Mouse (Mus musculus) A20 (cell line): ENCODE measurements around the gene D6Wsu163e.

Experiments
- DNase-seq: peaks from one replicate; pipeline ENCODE4 v3.0.0-alpha.2; 2011; ENCODE audit warnings: low read depth, low spot score

D6Wsu163e gene

GRCm38 (mm10) chr6:126939487-126940171 is at the start of gene D6Wsu163e, which contains the start of gene Rad51ap1:
Gene D6Wsu163e, plus strand, starts transcription at chr6:126939962.
Gene Rad51ap1, minus strand, starts transcription at chr6:126939587.
- DNase-seq: peak; percentile 98

- no peak for DNase-seq
Measured at GRCm38 (mm10) chr6:126907378-126907777, 32.4 kb upstream of the D6Wsu163e start.

- no peak for DNase-seq
Measured at GRCm38 (mm10) chr6:126907876-126908275, 31.9 kb upstream of the D6Wsu163e start.

GRCm38 (mm10) chr6:126910727-126911126 is 29.0 kb upstream of the D6Wsu163e start:
- peak; percentile 73 for DNase-seq

- no peak for DNase-seq
Measured at GRCm38 (mm10) chr6:126914928-126915327, 24.8 kb upstream of the D6Wsu163e start.

GRCm38 (mm10) chr6:126921111-126921881 is 18.5 kb upstream of the D6Wsu163e start, which contains the start of gene Dyrk4:
Gene Dyrk4, minus strand, starts transcription at chr6:126921839.
- no peak for DNase-seq

- DNase-seq: no peak
Measured at GRCm38 (mm10) chr6:126932896-126933295, 6.9 kb upstream of the D6Wsu163e start.

- DNase-seq: peak; percentile 40
Measured at GRCm38 (mm10) chr6:126938047-126938446, 1.7 kb upstream of the D6Wsu163e start.

- DNase-seq: no peak
Measured at GRCm38 (mm10) chr6:126938853-126939486, 792 bp upstream of the D6Wsu163e start.

GRCm38 (mm10) chr6:126940451-126940850 is 689 bp downstream of the D6Wsu163e start:
- peak; percentile 76 for DNase-seq

- DNase-seq: peak; percentile 32
Measured at GRCm38 (mm10) chr6:126948336-126948735, 8.6 kb downstream of the D6Wsu163e start.

GRCm38 (mm10) chr6:126955734-126956133 is 16.0 kb downstream of the D6Wsu163e start:
- DNase-seq: peak; percentile 71

GRCm38 (mm10) chr6:126961371-126962018 is 21.7 kb downstream of the D6Wsu163e start:
- DNase-seq: no peak

GRCm38 (mm10) chr6:126962709-126963108 is 22.9 kb downstream of the D6Wsu163e start:
- DNase-seq: no peak

- no peak for DNase-seq
Measured at GRCm38 (mm10) chr6:126963426-126963825, 23.7 kb downstream of the D6Wsu163e start.

- no peak for DNase-seq
Measured at GRCm38 (mm10) chr6:126966241-126967026, 26.7 kb downstream of the D6Wsu163e start.

- DNase-seq: no peak
Measured at GRCm38 (mm10) chr6:126981539-126982234, 41.9 kb downstream of the D6Wsu163e start.

GRCm38 (mm10) chr6:126993676-126994075 is 53.9 kb downstream of the D6Wsu163e start:
- no peak for DNase-seq

- no peak for DNase-seq
Measured at GRCm38 (mm10) chr6:126995494-126995893, 55.7 kb downstream of the D6Wsu163e start.

- no peak for DNase-seq
Measured at GRCm38 (mm10) chr6:126996399-126996798, 56.6 kb downstream of the D6Wsu163e start.
